Mouse (Mus musculus) left cerebral cortex, adult 9 months (tissue): ENCODE results near the gene Hsd17b1.
A peak's percentile ranks its signal among the peaks of the same experiment; 100 is the strongest.

ENCODE experiments used
- DNase-seq, 2 experiments: peaks; one replicate each; pipeline ENCODE4 v3.0.0; 2022; ENCODE audit warnings: low spot score in 2 of 2

Hsd17b1 gene

DNA sequence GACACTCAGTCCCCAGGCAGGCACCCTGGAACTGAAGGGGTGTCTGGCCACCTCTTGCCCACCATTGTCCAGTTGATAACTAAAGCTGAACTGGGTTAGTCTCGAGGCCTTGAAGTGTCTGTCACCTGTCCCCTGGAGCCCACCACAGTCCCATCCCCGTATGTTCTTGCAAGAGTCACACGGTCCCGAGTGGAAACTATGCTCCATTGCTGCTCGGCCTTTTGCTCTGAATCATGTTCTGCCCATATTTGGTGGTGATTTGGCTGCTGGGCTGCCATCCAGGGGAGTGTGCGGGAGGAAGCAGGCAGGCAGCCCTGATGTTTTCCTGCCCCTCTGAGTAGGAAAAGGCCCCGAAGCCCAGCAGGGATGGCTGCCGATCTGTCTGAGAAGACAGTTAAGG lies 18.1 kb upstream of the Hsd17b1 start:
- peak in 1 of 2 experiments; percentile 63 for DNase-seq

DNA sequence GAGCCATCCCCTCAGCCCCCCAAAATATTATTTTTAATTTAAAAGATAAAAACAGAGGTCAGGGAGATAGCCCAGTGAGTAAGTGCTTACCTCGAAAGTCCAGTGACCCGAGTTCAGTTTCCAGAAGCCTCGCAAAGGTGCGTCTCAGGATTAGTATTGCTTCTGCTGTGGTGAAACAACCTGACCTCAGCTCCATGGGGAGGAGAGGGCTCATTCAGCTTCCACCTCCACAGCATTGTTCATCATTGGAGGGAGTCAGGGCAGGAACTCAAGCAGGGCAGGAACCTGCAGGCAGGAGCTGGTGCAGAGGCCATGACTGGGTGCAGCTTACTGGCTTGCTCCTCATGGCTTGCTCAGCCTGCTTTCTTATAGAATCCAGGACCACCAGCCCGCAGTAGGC lies 17.2 kb upstream of the Hsd17b1 start:
- DNase-seq, result no peak

DNA sequence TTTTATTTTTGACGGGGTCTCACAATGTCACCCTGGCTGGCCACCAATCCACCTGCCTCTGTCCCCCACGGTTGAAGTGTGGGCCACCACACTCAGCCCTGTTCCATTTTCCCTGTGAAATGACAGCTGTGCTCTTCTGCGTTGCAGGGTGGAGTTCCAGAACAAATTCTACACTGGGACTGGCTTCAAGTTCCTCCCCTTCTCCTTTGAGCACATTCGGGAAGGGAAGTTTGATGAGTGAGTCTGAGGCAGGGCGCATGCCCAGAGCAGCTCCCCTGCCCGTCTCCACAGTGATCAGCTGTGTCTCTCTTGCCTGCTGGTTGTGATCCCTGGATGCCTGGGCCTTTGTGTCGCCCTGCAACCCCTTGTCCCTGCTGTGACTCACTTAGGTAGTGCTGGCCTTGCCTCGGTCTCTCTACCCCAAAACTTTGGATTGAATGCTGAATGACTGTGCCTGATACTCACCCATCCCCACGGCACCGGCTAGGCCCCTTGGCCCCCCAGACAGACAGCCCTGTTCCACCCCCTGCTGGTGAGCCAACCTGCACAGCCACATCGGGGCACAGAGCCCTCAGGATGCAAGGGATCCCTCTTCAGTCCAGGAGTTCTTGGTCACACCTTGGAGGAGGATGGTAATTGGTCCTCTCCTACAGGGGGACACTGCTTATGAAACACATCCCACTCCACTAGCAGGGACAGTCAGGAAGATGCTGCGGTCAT lies 15.9 kb upstream of the Hsd17b1 start:
- no peak for DNase-seq

DNA sequence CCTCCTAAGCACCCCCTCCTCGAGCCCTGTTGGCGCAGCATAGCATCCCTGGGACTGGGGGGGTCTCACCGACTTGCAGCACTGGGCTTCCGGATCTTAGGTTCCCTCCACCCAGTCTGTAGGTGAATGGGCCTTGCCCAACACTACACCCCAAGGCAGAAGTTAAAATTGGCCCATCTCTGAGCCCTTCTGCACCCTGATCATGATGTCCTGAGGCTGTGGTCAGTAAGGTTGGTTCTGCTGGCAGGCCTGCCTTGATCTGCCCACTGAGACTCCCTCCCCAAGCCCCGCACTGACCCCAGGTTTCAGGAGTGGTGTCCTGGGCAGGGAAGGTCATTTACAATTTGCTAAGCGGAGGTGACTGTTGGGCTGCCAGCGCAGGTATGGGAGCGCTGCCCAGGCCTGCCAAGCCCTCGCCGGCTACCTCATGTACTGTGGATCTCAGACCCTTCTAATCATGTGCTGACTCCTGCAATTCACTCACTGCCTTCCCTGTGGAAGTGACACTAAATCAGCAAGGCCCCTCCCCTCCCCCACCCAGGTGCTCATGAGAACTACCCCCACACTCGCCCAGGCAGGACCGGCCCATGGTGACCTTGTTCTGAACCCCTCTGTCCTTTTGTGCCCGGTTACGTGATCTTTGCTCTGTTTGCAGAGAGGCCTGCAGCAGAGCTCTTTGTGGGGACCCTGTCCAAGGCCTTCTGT lies 15.1 kb upstream of the Hsd17b1 start:
- no peak for DNase-seq

DNA sequence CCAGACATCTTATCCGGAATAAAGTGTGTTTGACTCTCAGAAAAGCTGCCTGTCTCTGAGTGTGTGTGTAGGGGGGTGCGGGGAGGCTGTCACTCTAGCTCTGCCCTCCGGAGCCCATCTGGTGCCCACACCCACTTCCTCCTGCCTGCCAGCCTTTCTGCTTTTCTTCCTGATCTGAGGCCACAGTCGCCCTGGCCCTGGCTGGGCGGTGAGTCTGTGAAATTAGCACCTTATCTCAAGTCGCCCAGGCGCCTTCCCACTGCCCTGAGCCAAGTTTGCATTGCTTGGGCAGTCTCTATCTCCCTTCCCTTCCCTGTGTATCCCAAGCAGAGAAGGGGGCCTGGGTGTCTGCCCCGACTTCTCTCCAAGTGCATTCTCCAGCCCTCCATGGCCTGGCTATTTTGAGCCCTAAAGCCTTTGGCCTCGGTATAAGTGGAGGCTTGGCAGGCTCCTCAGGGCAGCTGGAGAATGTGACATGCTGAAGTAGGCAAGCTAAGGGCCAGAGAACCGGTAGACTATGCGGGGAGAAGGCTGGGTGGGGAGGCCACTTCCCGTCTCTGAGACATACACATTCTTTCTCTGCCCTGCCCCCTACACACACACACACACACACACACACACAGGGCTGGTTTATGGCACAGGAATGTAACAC lies 14.4 kb upstream of the Hsd17b1 start:
- DNase-seq, result no peak

DNA sequence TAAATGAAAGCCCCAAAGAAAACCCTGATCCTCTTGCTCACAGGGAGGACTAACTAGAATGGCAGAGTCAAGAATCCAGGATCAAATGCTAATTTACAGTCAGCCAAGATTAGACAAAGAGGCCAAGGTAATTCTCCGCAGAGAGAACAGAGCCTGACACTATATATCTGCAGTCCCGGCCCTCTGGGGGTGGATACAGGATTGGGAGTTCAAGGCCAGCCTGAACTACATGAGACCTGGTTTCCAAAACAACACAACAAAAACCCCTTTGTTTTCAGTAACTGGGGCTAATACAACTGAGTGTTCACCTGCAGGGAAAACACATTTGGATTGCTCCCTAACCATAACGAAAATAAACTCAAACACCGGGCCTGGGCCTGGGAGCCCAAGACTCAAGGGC lies 13.7 kb upstream of the Hsd17b1 start:
- DNase-seq, result no peak

DNA sequence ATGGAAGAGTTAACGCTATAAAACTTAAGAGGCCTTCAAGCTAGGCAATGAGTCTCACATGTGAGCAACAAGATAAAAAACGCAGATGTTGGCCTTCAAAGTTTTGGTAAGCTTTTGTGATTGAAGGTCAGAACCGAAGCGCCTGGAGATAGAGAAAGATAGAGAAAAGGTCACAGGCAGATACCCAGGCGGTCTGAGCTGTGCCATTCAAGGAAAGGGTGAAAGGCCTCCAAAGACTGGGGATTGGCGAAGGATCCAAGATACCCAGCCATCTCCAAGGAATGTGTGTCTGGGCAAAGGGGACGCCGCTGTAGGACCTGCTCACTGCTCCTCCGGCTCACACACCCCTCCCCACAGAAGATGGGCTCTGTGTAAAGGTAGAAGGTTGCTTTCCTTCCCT lies 13.2 kb upstream of the Hsd17b1 start:
- no peak for DNase-seq

DNA sequence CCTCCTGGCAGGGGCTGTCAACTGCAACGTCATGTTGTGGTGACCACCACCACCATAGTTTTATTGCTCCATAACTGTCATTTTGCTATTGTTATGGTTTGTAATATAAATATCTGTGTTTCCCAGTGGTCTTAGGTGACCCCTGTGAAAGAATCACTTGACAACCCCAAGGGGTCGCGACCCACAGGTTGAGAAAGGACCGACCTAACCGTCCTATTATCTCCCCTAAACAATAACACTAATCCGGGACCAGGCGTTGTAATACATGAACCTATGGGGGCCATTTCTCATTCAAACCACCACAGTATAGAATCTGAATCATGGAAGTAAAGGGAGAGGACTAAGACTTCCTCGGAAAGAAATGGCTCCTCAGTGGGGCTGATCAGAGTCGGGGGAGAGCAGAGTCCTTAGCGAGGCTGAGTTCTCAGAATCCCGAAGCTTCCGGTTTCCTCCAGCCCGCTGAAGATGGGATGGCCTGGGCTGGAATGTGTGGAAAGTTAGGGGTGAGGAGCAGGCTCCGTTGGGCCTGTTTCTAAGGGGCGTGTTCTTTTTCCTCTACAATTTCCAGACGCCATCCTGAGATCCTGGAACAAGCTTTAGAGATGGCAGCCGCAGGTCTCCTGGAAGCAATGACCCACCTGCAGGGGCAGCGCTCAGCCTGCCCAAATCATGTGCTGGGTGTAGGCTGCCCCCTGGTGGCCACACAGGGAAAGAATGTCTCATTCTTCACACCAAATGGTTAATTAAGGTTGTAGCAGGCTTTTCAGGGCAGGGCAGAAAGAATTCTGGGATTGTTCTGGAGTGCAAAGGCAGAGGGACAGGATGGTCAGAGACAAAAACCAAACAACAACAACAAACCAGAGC lies 11.4 kb upstream of the Hsd17b1 start:
- peak in 1 of 2 experiments; percentile 81 for DNase-seq

DNA sequence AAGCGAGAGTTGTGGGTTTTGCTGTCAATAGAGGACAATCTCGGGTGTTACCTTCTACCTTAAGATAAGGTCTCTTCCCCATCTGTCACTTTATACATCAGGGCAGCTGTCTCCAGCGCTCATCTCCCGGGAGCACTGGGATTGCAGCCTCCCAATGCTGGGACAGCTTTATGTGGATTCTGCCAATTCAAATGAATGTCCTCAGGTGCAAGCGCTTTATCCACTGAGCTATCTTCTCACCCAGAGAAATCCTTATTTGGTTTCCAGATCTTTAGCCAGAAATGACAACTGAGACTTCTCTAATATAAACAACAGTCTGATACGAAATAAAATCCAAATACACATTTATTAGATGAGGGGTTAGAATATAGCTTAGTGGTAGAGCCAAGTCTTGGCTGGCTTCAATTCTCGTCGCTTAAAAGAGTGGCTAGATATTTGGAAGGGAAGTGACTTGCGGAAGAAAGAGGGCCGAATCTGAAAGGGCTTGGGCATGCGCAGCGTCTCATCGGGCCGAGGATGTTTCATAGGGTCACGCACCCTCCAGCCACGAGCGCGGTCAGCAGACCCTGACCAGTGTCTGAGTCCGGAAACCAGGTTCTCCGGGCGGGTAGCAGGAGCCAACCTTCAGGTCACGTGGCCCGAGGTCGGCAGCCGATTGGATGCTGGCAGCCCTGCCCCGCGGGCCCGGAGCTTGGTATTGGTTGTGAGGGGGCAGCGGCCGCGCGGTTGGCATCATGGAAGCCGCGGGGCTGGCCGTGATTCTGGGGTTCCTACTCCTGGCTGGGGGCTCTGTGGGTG lies 8.6 kb upstream of the Hsd17b1 start, which contains the start of gene Naglu:
Gene Naglu (plus strand): TSS at position 622 of the 798 bp plus-strand sequence.
- peak; percentile 84 to 95 for DNase-seq

DNA sequence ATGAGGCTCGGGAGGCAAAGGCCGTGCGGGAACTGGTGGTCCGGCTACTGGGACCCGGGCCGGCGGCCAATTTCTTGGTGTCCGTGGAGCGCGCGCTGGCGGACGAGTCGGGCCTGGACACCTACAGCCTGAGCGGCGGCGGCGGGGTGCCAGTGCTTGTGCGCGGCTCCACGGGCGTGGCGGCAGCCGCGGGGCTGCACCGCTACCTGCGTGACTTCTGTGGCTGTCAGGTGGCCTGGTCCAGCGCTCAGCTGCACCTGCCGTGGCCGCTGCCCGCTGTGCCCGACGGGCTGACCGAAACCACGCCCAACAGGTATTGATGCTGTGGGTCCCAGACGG lies 8.1 kb upstream of the Hsd17b1 start:
- no peak for DNase-seq

DNA sequence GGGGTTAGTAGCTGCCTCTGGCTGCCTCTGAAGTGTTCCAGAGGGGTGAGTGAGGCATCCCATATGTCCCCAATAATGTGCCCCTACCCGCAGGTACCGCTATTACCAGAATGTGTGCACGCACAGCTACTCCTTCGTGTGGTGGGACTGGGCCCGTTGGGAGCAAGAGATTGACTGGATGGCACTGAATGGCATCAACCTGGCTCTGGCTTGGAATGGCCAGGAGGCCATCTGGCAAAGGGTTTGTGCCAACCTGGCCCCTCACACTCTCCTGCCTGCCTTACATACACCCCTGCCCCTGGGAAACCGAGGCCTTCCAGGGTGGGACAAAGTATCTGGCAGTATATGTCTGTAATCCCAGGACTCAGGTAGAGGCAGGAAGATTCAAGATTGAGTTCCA lies 7.2 kb upstream of the Hsd17b1 start:
- no peak for DNase-seq

DNA sequence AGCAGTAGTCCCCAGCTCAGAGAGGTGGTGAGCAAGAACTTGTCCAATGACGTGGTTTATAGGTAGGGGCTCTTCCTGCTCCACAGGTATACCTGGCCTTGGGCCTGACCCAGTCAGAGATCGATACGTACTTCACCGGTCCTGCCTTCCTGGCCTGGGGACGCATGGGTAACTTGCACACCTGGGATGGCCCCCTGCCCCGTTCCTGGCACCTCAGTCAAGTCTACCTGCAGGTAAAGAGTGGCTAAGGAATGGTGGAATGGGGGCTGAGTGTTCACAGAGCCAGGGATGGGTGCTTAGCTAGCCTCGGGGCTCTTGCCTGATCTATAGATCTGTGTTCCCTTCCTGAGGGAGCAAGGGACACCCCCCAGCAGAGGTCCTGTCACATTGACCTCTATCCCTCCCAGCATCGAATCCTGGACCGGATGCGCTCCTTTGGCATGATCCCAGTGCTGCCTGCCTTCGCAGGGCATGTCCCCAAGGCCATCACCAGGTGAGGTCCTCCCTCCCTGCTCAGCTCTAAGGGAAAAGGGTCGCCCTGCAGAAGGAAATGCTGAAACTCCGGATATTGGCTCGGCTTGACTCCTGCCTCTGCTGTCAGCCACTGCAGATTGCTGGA lies 6.3 kb upstream of the Hsd17b1 start:
- DNase-seq, result no peak

DNA sequence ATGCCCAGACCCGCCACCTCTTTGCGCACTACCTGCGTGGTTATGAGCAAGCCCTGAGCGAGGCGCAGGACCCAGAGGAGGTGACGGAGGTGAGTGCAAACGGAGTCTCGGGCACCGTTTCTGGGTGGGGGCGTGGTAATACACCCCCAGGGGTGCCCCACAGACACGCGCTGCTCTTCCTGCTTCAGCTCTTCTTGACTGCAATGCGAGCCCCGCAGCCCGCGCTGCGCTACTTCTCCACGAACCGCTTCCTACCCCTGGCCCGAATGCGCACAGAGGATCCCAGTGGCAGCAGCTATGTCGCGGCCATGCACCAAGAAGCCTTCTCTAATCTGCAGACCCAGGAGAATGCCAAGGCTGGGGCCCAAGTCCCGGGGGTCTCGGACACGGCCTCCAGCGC lies 1.5 kb downstream of the Hsd17b1 start:
- DNase-seq, result no peak

DNA sequence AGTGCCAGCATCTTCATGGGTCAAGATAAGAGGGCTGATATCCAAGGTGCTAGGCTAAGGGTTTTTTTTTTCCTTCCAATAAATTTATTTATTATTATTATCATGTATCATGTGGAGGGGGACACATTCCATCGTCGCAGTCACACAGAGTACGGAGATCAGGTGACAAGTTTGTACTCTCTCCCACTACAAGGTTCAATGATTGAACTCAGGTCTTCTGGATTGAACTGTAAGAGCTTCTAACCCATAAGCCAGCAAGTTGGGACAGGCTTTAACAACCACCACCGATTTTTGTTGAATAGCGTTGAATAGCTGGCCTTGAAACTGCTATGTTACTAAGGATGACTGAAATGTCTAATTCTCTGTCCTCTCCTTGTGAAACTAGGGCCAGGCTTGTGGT lies 2.2 kb downstream of the Hsd17b1 start:
- no peak for DNase-seq

DNA sequence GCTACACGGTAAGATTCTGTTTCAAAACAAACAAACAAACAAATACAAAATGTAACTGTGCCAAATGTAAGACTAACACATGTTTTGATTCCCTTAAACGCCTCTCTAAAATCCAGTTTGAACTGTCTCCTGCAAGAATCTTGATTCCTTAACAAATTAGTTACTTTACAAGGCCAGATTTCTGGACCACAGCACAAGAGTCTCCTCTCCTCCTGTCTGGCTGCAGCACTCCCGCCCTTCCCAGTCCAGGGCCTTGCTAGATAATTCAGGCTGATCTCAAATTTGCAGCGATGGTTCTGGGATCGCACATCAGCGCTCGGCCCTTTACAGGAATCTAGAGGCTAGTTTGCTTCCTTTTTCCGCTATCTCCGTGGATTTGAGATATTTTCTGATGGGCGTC lies 3.4 kb downstream of the Hsd17b1 start:
- DNase-seq, result no peak

DNA sequence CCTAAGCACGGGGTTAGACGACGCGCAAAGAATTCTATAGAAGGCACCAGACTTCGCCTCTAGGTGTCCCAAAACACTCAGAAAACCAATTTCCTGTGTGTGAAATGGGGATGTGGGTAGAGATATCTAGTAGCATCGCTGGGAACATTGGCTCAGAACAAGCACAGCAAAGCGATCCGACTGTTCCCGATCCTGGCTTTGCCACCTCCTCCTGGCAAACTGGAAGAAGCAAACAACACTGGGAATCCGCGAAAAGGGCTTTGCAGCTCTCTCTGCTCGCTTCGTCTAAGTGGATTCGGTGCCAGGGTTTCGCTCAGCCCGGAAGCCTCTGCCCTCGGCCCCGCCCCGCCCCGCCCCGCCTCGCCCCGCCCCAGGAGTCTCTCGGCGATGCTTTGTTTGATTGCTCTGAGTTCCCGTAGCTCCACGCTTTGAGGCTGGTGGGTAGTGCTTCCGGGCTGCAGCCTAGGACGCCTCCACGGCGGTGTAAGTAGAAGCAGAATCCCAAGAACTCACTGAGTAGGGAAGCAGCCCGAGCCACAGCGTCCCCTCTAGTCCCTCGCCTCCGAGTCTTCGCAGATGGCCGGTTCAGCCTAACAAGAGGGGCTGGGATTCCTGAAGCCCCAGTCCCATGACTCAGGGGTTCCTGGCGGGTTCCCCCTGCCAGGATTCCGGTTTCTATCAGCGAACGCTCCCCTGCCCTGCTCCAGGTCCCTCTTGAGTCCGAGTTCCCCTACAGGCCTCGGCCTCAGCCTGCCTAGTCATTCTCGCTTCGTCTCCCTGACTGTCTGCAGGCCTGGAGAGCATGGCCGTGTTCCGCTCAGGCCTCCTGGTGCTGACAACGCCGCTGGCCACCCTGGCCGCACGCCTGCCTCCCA lies 4.2 kb downstream of the Hsd17b1 start, which contains the start of gene Coasy:
Gene Coasy (plus strand): TSS at position 358 of the 875 bp plus-strand sequence.
- peak; percentile 78 to 85 for DNase-seq

DNA sequence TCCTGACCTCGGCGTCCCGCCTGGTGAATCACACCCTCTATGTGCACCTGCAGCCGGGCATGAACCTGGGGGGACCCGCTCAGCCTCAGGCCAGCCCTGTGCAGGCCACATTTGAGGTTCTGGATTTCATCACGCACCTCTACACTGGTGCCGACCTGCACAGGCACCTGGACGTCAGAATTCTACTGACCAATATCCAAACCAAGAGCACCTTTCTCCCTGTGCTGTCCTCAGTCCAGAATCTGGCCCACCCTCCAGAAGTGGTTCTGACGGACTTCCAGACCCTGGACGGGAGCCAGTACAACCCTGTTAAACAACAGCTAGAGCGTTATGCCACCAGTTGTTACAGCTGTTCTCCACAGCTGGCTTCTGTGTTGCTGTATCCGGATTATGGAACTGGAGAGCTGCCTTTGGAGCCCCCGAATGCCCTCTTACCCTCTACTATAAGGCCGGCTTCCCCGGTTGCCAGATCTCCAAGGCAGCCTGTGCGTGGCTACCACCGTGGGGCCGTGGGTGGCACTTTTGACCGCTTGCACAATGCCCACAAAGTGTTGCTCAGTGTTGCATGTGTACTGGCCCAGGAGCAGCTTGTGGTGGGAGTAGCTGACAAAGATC lies 5.0 kb downstream of the Hsd17b1 start:
- no peak for DNase-seq

DNA sequence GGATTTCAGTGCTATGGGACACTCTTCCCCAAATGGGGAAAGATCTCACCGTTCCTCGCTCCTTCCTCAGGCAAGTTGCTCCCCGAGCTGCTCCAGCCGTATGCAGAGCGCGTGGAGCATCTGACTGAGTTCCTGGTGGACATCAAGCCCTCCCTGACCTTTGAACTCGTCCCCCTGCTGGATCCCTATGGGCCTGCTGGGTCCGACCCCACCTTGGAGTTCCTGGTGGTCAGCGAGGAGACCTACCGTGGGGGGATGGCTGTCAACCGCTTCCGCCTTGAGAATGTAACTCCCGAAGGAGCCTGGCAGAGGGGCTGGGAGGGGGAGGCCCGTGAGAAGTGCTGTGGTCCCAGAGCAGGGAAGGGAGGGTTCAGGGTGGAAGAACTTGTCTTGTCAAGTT lies 6.0 kb downstream of the Hsd17b1 start:
- DNase-seq, result no peak

DNA sequence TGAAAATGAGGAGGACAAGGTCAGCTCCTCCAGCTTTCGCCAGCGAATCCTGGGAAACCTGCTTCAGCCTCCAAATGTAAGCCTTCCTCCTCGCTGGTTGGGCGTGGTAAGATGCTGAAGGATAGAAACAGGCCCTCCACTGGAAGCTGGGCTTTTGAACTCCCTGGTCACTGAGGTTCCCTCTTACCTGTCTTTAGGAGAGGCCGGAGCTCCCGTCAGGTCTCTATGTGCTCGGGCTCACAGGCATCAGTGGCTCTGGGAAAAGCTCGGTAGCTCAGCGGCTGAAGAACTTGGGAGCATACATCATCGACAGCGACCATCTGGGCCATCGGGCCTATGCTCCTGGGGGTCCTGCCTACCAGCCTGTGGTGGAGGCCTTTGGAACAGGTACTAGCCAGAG lies 6.6 kb downstream of the Hsd17b1 start:
- DNase-seq, result no peak
